Mouse (Mus musculus) c-Kit-negative CD71-positive TER-119-positive erythroid progenitor cells, embryonic 14.5 days (primary cell): ENCODE results near the gene Fyb2.
A peak's percentile ranks its signal among the peaks of the same experiment; 100 is the strongest.

ENCODE experiments used
- DNase-seq: peaks from one replicate; pipeline ENCODE4 v3.0.0-alpha.2; 2013; ENCODE audit warnings: low read depth, low spot score

The Fyb2 gene

GRCm38 (mm10) chr4:104913291-104914129, at the start of gene Fyb2:
Gene Fyb2, plus strand, starts transcription at chr4:104913456.
- DNase-seq: no peak

GRCm38 (mm10) chr4:104864397-104864796, 48.9 kb upstream of the Fyb2 start:
- DNase-seq: no peak

- DNase-seq: no peak
Measured at GRCm38 (mm10) chr4:104869581-104869980, 43.7 kb upstream of the Fyb2 start.

- DNase-seq: no peak
Measured at GRCm38 (mm10) chr4:104870196-104870595, 43.1 kb upstream of the Fyb2 start.

- no peak for DNase-seq
Measured at GRCm38 (mm10) chr4:104875832-104876231, 37.4 kb upstream of the Fyb2 start.

GRCm38 (mm10) chr4:104876323-104876722, 36.9 kb upstream of the Fyb2 start, which contains the start of gene C8a:
Gene C8a, minus strand, starts transcription at chr4:104876398.
- no peak for DNase-seq

- no peak for DNase-seq
Measured at GRCm38 (mm10) chr4:104887486-104887885, 25.8 kb upstream of the Fyb2 start.

GRCm38 (mm10) chr4:104888499-104889262, 24.6 kb upstream of the Fyb2 start:
- DNase-seq: no peak

- DNase-seq: no peak
Measured at GRCm38 (mm10) chr4:104891708-104892107, 21.5 kb upstream of the Fyb2 start.

GRCm38 (mm10) chr4:104893588-104893987, 19.7 kb upstream of the Fyb2 start:
- no peak for DNase-seq

- DNase-seq: peak; percentile 6
Measured at GRCm38 (mm10) chr4:104894004-104894734, 19.1 kb upstream of the Fyb2 start.

GRCm38 (mm10) chr4:104902836-104903235, 10.4 kb upstream of the Fyb2 start:
- no peak for DNase-seq

GRCm38 (mm10) chr4:104905049-104905448, 8.2 kb upstream of the Fyb2 start:
- DNase-seq: no peak

GRCm38 (mm10) chr4:104911685-104912084, 1.6 kb upstream of the Fyb2 start:
- DNase-seq: peak; percentile 3

GRCm38 (mm10) chr4:104914711-104915247, 1.5 kb downstream of the Fyb2 start:
- DNase-seq: no peak

GRCm38 (mm10) chr4:104918017-104918416, 4.8 kb downstream of the Fyb2 start:
- DNase-seq: no peak

- DNase-seq: no peak
Measured at GRCm38 (mm10) chr4:104925383-104925782, 12.1 kb downstream of the Fyb2 start.

GRCm38 (mm10) chr4:104929165-104929564, 15.9 kb downstream of the Fyb2 start:
- no peak for DNase-seq

GRCm38 (mm10) chr4:104933620-104934019, 20.4 kb downstream of the Fyb2 start:
- DNase-seq: no peak

- DNase-seq: no peak
Measured at GRCm38 (mm10) chr4:104934997-104935396, 21.7 kb downstream of the Fyb2 start.

GRCm38 (mm10) chr4:104935436-104935835, 22.2 kb downstream of the Fyb2 start:
- DNase-seq: no peak

- DNase-seq: no peak
Measured at GRCm38 (mm10) chr4:104936011-104936410, 22.8 kb downstream of the Fyb2 start.
